Mouse (Mus musculus) midbrain, embryonic 11.5 days (tissue): ENCODE measurements around the gene Ccdc148. TPM values are rescaled to one million over a fixed set of nuclear protein-coding genes. Genes with fewer than 3 reads are reported as not detected.

ENCODE experiments used
- ATAC-seq: fragments of 200-750 bp; cut with Nextera tagmentation; 2 replicates; pipeline ENCODE4 v1.8.0; 2017; ENCODE audit warnings: moderate TSS enrichment, moderate library complexity; ENCODE audit not compliant: low FRiP score
- DNase-seq: peaks from one replicate; pipeline ENCODE4 v3.0.0; 2015; ENCODE audit warnings: low spot score; ENCODE audit errors: missing footprints
- H3K27ac ChIP-seq: fragments of 300-500 bp; sonication (generic); 2 replicates; pipeline ENCODE4 v1.5.1; 2014; ENCODE audit warnings: low read depth, low read length
- H3K27me3 ChIP-seq: fragments of 300-500 bp; sonication (generic); 2 replicates; pipeline ENCODE4 v1.6.1; 2014; ENCODE audit warnings: mild to moderate bottlenecking, low read length, moderate library complexity, mixed read lengths; ENCODE audit not compliant: control insufficient read depth, insufficient read depth
- H3K36me3 ChIP-seq: fragments of 300-500 bp; sonication (generic); 2 replicates; pipeline ENCODE4 v1.6.1; 2014; ENCODE audit warnings: mild to moderate bottlenecking, low read length, moderate library complexity, mixed read lengths; ENCODE audit not compliant: control insufficient read depth, insufficient read depth
- H3K4me1 ChIP-seq: fragments of 300-500 bp; sonication (generic); 2 replicates; pipeline ENCODE4 v1.6.1; 2014; ENCODE audit warnings: low read length; ENCODE audit not compliant: control insufficient read depth, insufficient read depth
- H3K4me2 ChIP-seq: fragments of 300-500 bp; sonication (generic); 2 replicates; pipeline ENCODE4 v1.6.1; 2014; ENCODE audit warnings: mild to moderate bottlenecking, moderate library complexity
- H3K4me3 ChIP-seq: fragments of 300-500 bp; sonication (generic); 2 replicates; pipeline ENCODE4 v1.5.1; 2014; ENCODE audit warnings: low read depth, low read length
- H3K9ac ChIP-seq: fragments of 300-500 bp; sonication (generic); 2 replicates; pipeline ENCODE4 v1.6.1; 2014; ENCODE audit warnings: low read length
- H3K9me3 ChIP-seq: fragments of 300-500 bp; sonication (generic); 2 replicates; pipeline ENCODE4 v1.6.1; 2016; ENCODE audit warnings: low read length; ENCODE audit not compliant: control insufficient read depth
- WGBS: fragments of 180-500 bp; shearing (Covaris S2); extraction: QIAGEN DNeasy Blood & Tissue Kit; methylation state at CpG from one replicate; pipeline ENCODE4 v1.1.7; 2014; 5-methylcytosine and 5-hydroxymethylcytosine counted together
- polyA plus RNA-seq: library from polyadenylated mRNA; unstranded; fragments of >200 nt; fragmentation: Nextera tagmentation; extraction: Ambion mirVana; gene quantifications from 2 replicates; pipeline ENCODE4 v1.2.1, GENCODE M21; 2014

Ccdc148 gene
- polyA plus RNA-seq, 1 experiment from 2014 or later: 0.55 TPM

GRCm38 (mm10) chr2:59184107-59185064 is 23.9 kb upstream of the Ccdc148 start:
- no peak for ATAC-seq
- no peak for DNase-seq
- H3K4me2 ChIP-seq: no peak overlapping the region
- WGBS: 97% methylated on average over 11 of the region's 11 CpGs
- no peak overlapping the region for H3K9ac ChIP-seq
- H3K27ac ChIP-seq: no peak overlapping the region
- no peak overlapping the region for H3K4me3 ChIP-seq
- no peaks in the 10 kb centered on the region for H3K36me3 ChIP-seq
- 0 out of 2 replicates have a peak, but pooled peaks cover 2% of the 10 kb centered on the region for H3K4me1 ChIP-seq
- no peaks in the 10 kb centered on the region for H3K27me3 ChIP-seq
- H3K9me3 ChIP-seq: no peaks in the 10 kb centered on the region

- Histone ChIP-seq H3K9ac (no peak overlapping the region), H3K4me1 (0 out of 2 replicates have a peak, but pooled peaks cover 2% of the 10 kb centered on the region), H3K9me3 (no peaks in the 10 kb centered on the region), H3K4me3 (no peak overlapping the region), H3K27me3 (no peaks in the 10 kb centered on the region), H3K27ac (no peak overlapping the region), H3K4me2 (no peak overlapping the region), H3K36me3 (no peaks in the 10 kb centered on the region)
- WGBS: 86% methylated on average over 4 of the region's 4 CpGs
- DNase-seq (no peak), ATAC-seq (no peak)
These were observed 23.1 kb upstream of the Ccdc148 start for GRCm38 (mm10) chr2:59183541-59183940.

GRCm38 (mm10) chr2:59181321-59182113 is 21.0 kb upstream of the Ccdc148 start:
- Histone ChIP-seq H3K9ac (no peak overlapping the region), H3K27me3 (no peaks in the 10 kb centered on the region), H3K36me3 (no peaks in the 10 kb centered on the region), H3K9me3 (no peaks in the 10 kb centered on the region), H3K4me3 (no peak overlapping the region), H3K4me2 (no peak overlapping the region), H3K4me1 (0 out of 2 replicates have a peak, but pooled peaks cover 2% of the 10 kb centered on the region), H3K27ac (no peak overlapping the region)
- DNase-seq (no peak), ATAC-seq (no peak)
- WGBS: 86% methylated on average over 15 of the region's 15 CpGs

- no peak for ATAC-seq
- no peak for DNase-seq
- Histone ChIP-seq H3K36me3 (no peaks in the 10 kb centered on the region), H3K27ac (no peak overlapping the region), H3K9me3 (no peaks in the 10 kb centered on the region), H3K4me1 (0 out of 2 replicates have a peak, but pooled peaks cover 2% of the 10 kb centered on the region), H3K4me2 (no peak overlapping the region), H3K4me3 (no peak overlapping the region), H3K9ac (no peak overlapping the region), H3K27me3 (no peaks in the 10 kb centered on the region)
- WGBS: 57% methylated on average over 5 of the region's 5 CpGs
These were observed 19.0 kb upstream of the Ccdc148 start for GRCm38 (mm10) chr2:59179487-59179886.

GRCm38 (mm10) chr2:59178960-59179359 is 18.5 kb upstream of the Ccdc148 start:
- Histone ChIP-seq H3K36me3 (no peaks in the 10 kb centered on the region), H3K9ac (no peak overlapping the region), H3K27me3 (no peaks in the 10 kb centered on the region), H3K4me3 (no peak overlapping the region), H3K9me3 (no peaks in the 10 kb centered on the region), H3K4me2 (no peak overlapping the region), H3K4me1 (0 out of 2 replicates have a peak, but pooled peaks cover 2% of the 10 kb centered on the region), H3K27ac (no peak overlapping the region)
- DNase-seq (no peak), ATAC-seq (no peak)
- WGBS: 79% methylated on average over 4 of the region's 4 CpGs

GRCm38 (mm10) chr2:59178191-59178590 is 17.7 kb upstream of the Ccdc148 start:
- H3K36me3 ChIP-seq: no peaks in the 10 kb centered on the region
- H3K4me3 ChIP-seq: no peak overlapping the region
- DNase-seq: no peak
- H3K27ac ChIP-seq: no peak overlapping the region
- no peaks in the 10 kb centered on the region for H3K9me3 ChIP-seq
- H3K4me1 ChIP-seq: 0 out of 2 replicates have a peak, but pooled peaks cover 2% of the 10 kb centered on the region
- no peak overlapping the region for H3K4me2 ChIP-seq
- 91% methylated on average over 8 of the region's 8 CpGs for WGBS
- peak; percentile 31; the same call in 1 of the 2 replicates for ATAC-seq
- H3K27me3 ChIP-seq: no peaks in the 10 kb centered on the region
- H3K9ac ChIP-seq: no peak overlapping the region

- H3K27me3 ChIP-seq: no peaks in the 10 kb centered on the region
- H3K9me3 ChIP-seq: no peaks in the 10 kb centered on the region
- no peaks in the 10 kb centered on the region for H3K36me3 ChIP-seq
- 0 out of 2 replicates have a peak, but pooled peaks cover 2% of the 10 kb centered on the region for H3K4me1 ChIP-seq
- no peak overlapping the region for H3K4me3 ChIP-seq
- no peak overlapping the region for H3K9ac ChIP-seq
- no peak overlapping the region for H3K27ac ChIP-seq
- H3K4me2 ChIP-seq: no peak overlapping the region
- no peak for ATAC-seq
- no peak for DNase-seq
- 96% methylated on average over 6 of the region's 6 CpGs for WGBS
These were observed 15.4 kb upstream of the Ccdc148 start for GRCm38 (mm10) chr2:59175926-59176325.

- 86% methylated on average over 5 of the region's 5 CpGs for WGBS
- Histone ChIP-seq H3K4me2 (no peak overlapping the region), H3K9ac (no peak overlapping the region), H3K4me3 (no peak overlapping the region), H3K27me3 (no peaks in the 10 kb centered on the region), H3K4me1 (no peaks in the 10 kb centered on the region), H3K36me3 (no peaks in the 10 kb centered on the region), H3K27ac (no peak overlapping the region), H3K9me3 (no peaks in the 10 kb centered on the region)
- DNase-seq (no peak), ATAC-seq (no peak)
These were observed 11.1 kb upstream of the Ccdc148 start for GRCm38 (mm10) chr2:59171533-59171932.

- no peak for ATAC-seq
These were observed 10.1 kb upstream of the Ccdc148 start for GRCm38 (mm10) chr2:59170593-59170992.

More at GRCm38 (mm10) chr2:59170593-59170992, 10.1 kb upstream of the Ccdc148 start:
- Histone ChIP-seq H3K4me3 (no peak overlapping the region), H3K27ac (no peak overlapping the region), H3K4me2 (no peak overlapping the region), H3K9ac (no peak overlapping the region), H3K9me3 (no peaks in the 10 kb centered on the region), H3K27me3 (no peaks in the 10 kb centered on the region), H3K36me3 (no peaks in the 10 kb centered on the region), H3K4me1 (no peaks in the 10 kb centered on the region)
- DNase-seq: no peak
- WGBS: 95% methylated on average over 5 of the region's 5 CpGs
